Mouse (Mus musculus) kidney, adult 2 months (tissue): ENCODE measurements around the gene Mef2c. TPM values are rescaled to one million over a fixed set of nuclear protein-coding genes. Genes with fewer than 3 reads are reported as not detected.
A peak's percentile ranks its signal among the peaks of the same experiment; 100 is the strongest.

Experiments
- DNase-seq: peaks from one replicate; pipeline ENCODE4 v3.0.0; 2021
- H3K27ac ChIP-seq: fragments of 200-500 bp; 2 replicates; pipeline ENCODE4 v1.5.1; 2012; ENCODE audit warnings: low read depth, low read length, control low read depth, inconsistent platforms; ENCODE audit not compliant: insufficient read depth
- H3K27me3 ChIP-seq: fragments of 200-500 bp; replicated peaks from 2 replicates; pipeline ENCODE4 v1.6.1; 2012; ENCODE audit warnings: mild to moderate bottlenecking, moderate library complexity, low read length, inconsistent platforms; ENCODE audit not compliant: control insufficient read depth, insufficient read depth
- H3K36me3 ChIP-seq: fragments of 200-500 bp; 2 replicates; pipeline ENCODE4 v1.6.1; 2012; ENCODE audit warnings: mild to moderate bottlenecking, moderate library complexity, low read length, inconsistent platforms; ENCODE audit not compliant: control insufficient read depth, insufficient read depth
- H3K4me1 ChIP-seq: fragments of 200-500 bp; 2 replicates; pipeline ENCODE4 v1.6.1; 2011; ENCODE audit warnings: low read length; ENCODE audit not compliant: control insufficient read depth, insufficient read depth
- H3K4me3 ChIP-seq: fragments of 200-500 bp; 2 replicates; pipeline ENCODE4 v1.5.1; 2011; ENCODE audit warnings: mild to moderate bottlenecking, low read depth, low read length, control low read depth; ENCODE audit not compliant: insufficient read depth
- CTCF ChIP-seq: fragments of 200-500 bp; conservative IDR thresholded peaks from 2 replicates; pipeline ENCODE4 v1.5.1; 2011; ENCODE audit warnings: low read depth, mild to moderate bottlenecking, control low read depth, low read length, moderate library complexity, mixed read lengths; ENCODE audit not compliant: insufficient read depth, insufficient read length
- POLR2A ChIP-seq: fragments of 200-500 bp; IDR thresholded peaks from one replicate; pipeline ENCODE4 v1.6.1; 2011; ENCODE audit warnings: low read depth, low read length, control low read depth
- WGBS: fragments of 180-500 bp; shearing (Covaris S2); methylation state at CpG from one replicate; pipeline ENCODE4 v1.1.7; 2018; 5-methylcytosine and 5-hydroxymethylcytosine counted together
- polyA plus RNA-seq: library from polyadenylated mRNA; depleted of rRNA; stranded (reverse); fragments of >200 nt; gene quantifications from 2 replicates; pipeline ENCODE4 v1.2.3, GENCODE M21; 2012

Gene Mef2c
- polyA plus RNA-seq, 1 experiment: 12.8 TPM

GRCm38 (mm10) chr13:83596989-83597738 is 93.3 kb downstream of the Mef2c start:
- Histone ChIP-seq H3K27me3 (no peaks in the 10 kb centered on the region), H3K27ac (no peak overlapping the region), H3K4me3 (no peak overlapping the region), H3K36me3 (no peaks in the 10 kb centered on the region), H3K4me1 (no peaks in the 10 kb centered on the region)
- 67% methylated on average over 6 of the region's 6 CpGs for WGBS
- no peak for DNase-seq
- no peak for TF ChIP-seq POLR2A
- no peak for TF ChIP-seq CTCF

- TF ChIP-seq CTCF: no peak
- no peak for TF ChIP-seq POLR2A
- H3K4me1 ChIP-seq: no peaks in the 10 kb centered on the region
- H3K27ac ChIP-seq: no peak overlapping the region
- no peak overlapping the region for H3K4me3 ChIP-seq
- H3K27me3 ChIP-seq: no peaks in the 10 kb centered on the region
- no peak for DNase-seq
- WGBS: 90% methylated on average over 3 of the region's 3 CpGs
- H3K36me3 ChIP-seq: no peaks in the 10 kb centered on the region
Observed at GRCm38 (mm10) chr13:83597739-83598210, 93.9 kb downstream of the Mef2c start.

GRCm38 (mm10) chr13:83600301-83600700 is 96.5 kb downstream of the Mef2c start:
- no peaks in the 10 kb centered on the region for H3K36me3 ChIP-seq
- TF ChIP-seq POLR2A (no peak), CTCF (no peak)
- H3K27ac ChIP-seq: no peak overlapping the region
- DNase-seq: no peak
- H3K4me3 ChIP-seq: no peak overlapping the region
- H3K27me3 ChIP-seq: no peaks in the 10 kb centered on the region
- peaks cover 3% of the 10 kb centered on the region; the same call in 1 of the 2 replicates for H3K4me1 ChIP-seq

- no peak overlapping the region for H3K4me3 ChIP-seq
- H3K4me1 ChIP-seq: peaks cover 3% of the 10 kb centered on the region; the same call in 1 of the 2 replicates
- H3K27ac ChIP-seq: no peak overlapping the region
- no peak for TF ChIP-seq CTCF
- no peaks in the 10 kb centered on the region for H3K27me3 ChIP-seq
- 88% methylated on average over 4 of the region's 4 CpGs for WGBS
- DNase-seq: no peak
- H3K36me3 ChIP-seq: no peaks in the 10 kb centered on the region
Observed at GRCm38 (mm10) chr13:83601741-83602140, 97.9 kb downstream of the Mef2c start.

- peak; percentile 74 for DNase-seq
- 11% methylated on average over 7 of the region's 7 CpGs for WGBS
- H3K4me3 ChIP-seq: no peak overlapping the region
- H3K36me3 ChIP-seq: no peaks in the 10 kb centered on the region
- H3K27ac ChIP-seq: peak overlapping the region; percentile 87
- H3K4me1 ChIP-seq: peaks cover 5% of the 10 kb centered on the region; the same call in 1 of the 2 replicates
- TF ChIP-seq CTCF (no peak), POLR2A (no peak)
- H3K27me3 ChIP-seq: no peaks in the 10 kb centered on the region
Observed at GRCm38 (mm10) chr13:83603373-83604265, 99.8 kb downstream of the Mef2c start.

- H3K27me3 ChIP-seq: no peaks in the 10 kb centered on the region
- WGBS: 32% methylated on average over 3 of the region's 3 CpGs
- H3K4me1 ChIP-seq: peaks cover 5% of the 10 kb centered on the region; the same call in 1 of the 2 replicates
- no peak for TF ChIP-seq CTCF
- no peak overlapping the region for H3K4me3 ChIP-seq
- H3K27ac ChIP-seq: no peak overlapping the region
- DNase-seq: peak; percentile 29
- H3K36me3 ChIP-seq: no peaks in the 10 kb centered on the region
Observed at GRCm38 (mm10) chr13:83604320-83604719, 100.5 kb downstream of the Mef2c start.

GRCm38 (mm10) chr13:83604785-83605184 is 101.0 kb downstream of the Mef2c start:
- no peaks in the 10 kb centered on the region for H3K27me3 ChIP-seq
- peaks cover 5% of the 10 kb centered on the region; the same call in 1 of the 2 replicates for H3K4me1 ChIP-seq
- H3K36me3 ChIP-seq: no peaks in the 10 kb centered on the region
- no peak overlapping the region; the same call in 1 of the 2 replicates for H3K27ac ChIP-seq
- WGBS: 69% methylated on average over 4 of the region's 4 CpGs
- no peak for DNase-seq
- no peak overlapping the region for H3K4me3 ChIP-seq
- TF ChIP-seq POLR2A (no peak), CTCF (no peak)
